Mouse (Mus musculus) midbrain, embryonic 13.5 days (tissue): Measurements from ENCODE around the gene Bmpr1a. TPM values are rescaled to one million over a fixed set of nuclear protein-coding genes. Genes with fewer than 3 reads are reported as not detected.

ENCODE experiments used
- ATAC-seq: fragments of 200-750 bp; cut with Nextera tagmentation; 2 replicates; pipeline ENCODE4 v1.8.0; 2017; ENCODE audit warnings: mild to moderate bottlenecking, moderate TSS enrichment, moderate library complexity
- H3K27ac ChIP-seq: fragments of 300-500 bp; sonication (generic); 2 replicates; pipeline ENCODE4 v1.5.1; 2015; ENCODE audit warnings: inconsistent platforms, mild to moderate bottlenecking, moderate library complexity
- H3K27me3 ChIP-seq: fragments of 300-500 bp; sonication (generic); 2 replicates; pipeline ENCODE4 v1.6.1; 2015; ENCODE audit warnings: mild to moderate bottlenecking, inconsistent platforms
- H3K36me3 ChIP-seq: fragments of 300-500 bp; sonication (generic); 2 replicates; pipeline ENCODE4 v1.6.1; 2015; ENCODE audit warnings: mild to moderate bottlenecking, inconsistent platforms
- H3K4me1 ChIP-seq: fragments of 300-500 bp; sonication (generic); replicated peaks from 2 replicates; pipeline ENCODE4 v1.6.1; 2015; ENCODE audit warnings: inconsistent platforms
- H3K4me2 ChIP-seq: fragments of 300-500 bp; sonication (generic); replicated peaks from 2 replicates; pipeline ENCODE4 v1.6.1; 2015; ENCODE audit warnings: moderate library complexity, mild to moderate bottlenecking, inconsistent platforms
- H3K4me3 ChIP-seq: fragments of 300-500 bp; sonication (generic); replicated peaks from 2 replicates; pipeline ENCODE4 v1.5.1; 2015; ENCODE audit warnings: mild to moderate bottlenecking, inconsistent platforms
- H3K9ac ChIP-seq: fragments of 300-500 bp; sonication (generic); replicated peaks from 2 replicates; pipeline ENCODE4 v1.6.1; 2015; ENCODE audit warnings: mild to moderate bottlenecking, inconsistent platforms
- H3K9me3 ChIP-seq: fragments of 300-500 bp; sonication (generic); 2 replicates; pipeline ENCODE4 v1.6.1; 2016; ENCODE audit warnings: mild to moderate bottlenecking, inconsistent platforms
- WGBS: fragments of 180-500 bp; shearing (Covaris S2); methylation state at CpG from one replicate; pipeline ENCODE4 v1.1.7; 2015; 5-methylcytosine and 5-hydroxymethylcytosine counted together
- polyA plus RNA-seq: library from polyadenylated mRNA; unstranded; fragments of >200 nt; fragmentation: Nextera tagmentation; extraction: Ambion mirVana; gene quantifications from 2 replicates; pipeline ENCODE4 v1.2.1, GENCODE M21; 2015

Bmpr1a gene
- polyA plus RNA-seq, 1 experiment from 2014 or later: 21.4 TPM

DNA sequence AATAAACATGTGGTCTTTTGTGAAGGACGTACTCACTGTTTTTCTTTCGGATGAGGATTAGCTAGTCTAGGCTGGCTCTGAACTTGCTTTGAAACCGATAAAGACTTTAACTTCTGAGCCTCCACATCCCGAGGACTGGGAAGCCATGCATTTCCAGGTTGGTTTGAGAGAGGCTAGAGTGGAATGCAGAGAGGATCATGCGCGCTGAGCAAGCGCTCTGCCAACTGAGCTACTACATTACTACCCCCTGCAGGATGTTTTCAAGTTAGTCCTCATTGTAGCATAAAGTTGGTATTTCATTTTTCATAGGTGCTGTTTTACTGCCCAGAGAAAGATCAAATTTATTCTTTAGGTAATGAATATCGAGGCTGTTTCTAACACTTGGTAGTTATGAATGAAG is 17.0 kb downstream of the Bmpr1a start:
- 49% methylated on average over 8 of the region's 8 CpGs for WGBS
- Histone ChIP-seq H3K9ac (no peak overlapping the region), H3K4me2 (no peak overlapping the region), H3K27ac (no peak overlapping the region), H3K4me3 (no peak overlapping the region), H3K9me3 (no peaks in the 10 kb centered on the region), H3K4me1 (peaks cover 28% of the 10 kb centered on the region), H3K27me3 (no peaks in the 10 kb centered on the region), H3K36me3 (no peaks in the 10 kb centered on the region)
- ATAC-seq: no peak

DNA sequence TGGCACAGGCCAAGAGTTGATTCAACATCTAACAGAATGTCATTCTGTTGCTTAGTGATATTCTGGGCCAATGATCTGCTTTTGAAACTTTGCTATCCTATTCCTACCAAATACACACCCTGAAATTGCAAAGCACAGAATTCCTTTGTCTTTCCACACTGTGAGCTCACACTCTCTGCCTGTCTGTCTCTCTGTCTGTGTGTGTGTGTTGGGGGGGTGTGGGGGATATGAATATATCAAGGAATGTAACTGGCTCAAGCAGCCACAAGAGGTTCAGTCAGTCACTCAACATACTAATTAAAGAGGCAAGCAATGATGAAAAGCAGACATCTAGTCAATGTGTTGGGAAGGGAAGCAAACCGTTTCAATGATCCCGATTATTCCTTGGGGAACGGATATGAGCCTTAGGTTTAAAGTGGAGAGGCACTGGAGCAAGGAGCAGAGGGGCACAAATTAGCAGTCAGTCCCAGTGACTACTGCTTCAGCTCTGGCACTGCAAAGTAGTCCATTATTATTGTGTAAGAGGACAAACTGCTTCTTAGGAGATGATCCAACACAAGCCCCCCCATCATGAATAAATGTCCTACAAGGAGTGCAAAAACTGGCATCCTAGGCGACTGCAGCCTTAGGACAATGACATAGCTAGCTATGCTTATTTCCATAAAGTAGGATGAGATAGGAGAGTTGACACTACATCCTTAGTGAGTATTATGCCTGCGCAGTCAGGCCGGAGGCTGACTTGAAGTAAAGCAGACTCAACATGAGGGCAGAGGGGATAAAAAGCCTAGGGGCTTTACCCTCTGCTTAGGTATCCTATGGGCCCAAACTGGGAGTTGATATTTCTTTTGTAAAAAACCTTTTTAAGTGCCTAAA is 19.4 kb downstream of the Bmpr1a start:
- no peak overlapping the region for H3K4me2 ChIP-seq
- 47% methylated on average over 6 of the region's 6 CpGs for WGBS

GRCm38 (mm10) chr14:34471591-34471990 is 31.6 kb downstream of the Bmpr1a start:
- no peaks in the 10 kb centered on the region for H3K36me3 ChIP-seq
- no peak for ATAC-seq
- no peaks in the 10 kb centered on the region for H3K9me3 ChIP-seq
- H3K4me1 ChIP-seq: 0 out of 2 replicates have a peak, but pooled peaks cover 3% of the 10 kb centered on the region
- H3K4me3 ChIP-seq: no peak overlapping the region
- H3K27ac ChIP-seq: no peak overlapping the region
- H3K27me3 ChIP-seq: no peaks in the 10 kb centered on the region
- no peak overlapping the region for H3K9ac ChIP-seq
- H3K4me2 ChIP-seq: no peak overlapping the region

More for the DNA sequence above, 19.4 kb downstream of the Bmpr1a start:
- Histone ChIP-seq H3K9ac (no peak overlapping the region), H3K27ac (peak overlapping the region; percentile 56), H3K4me1 (peaks cover 17% of the 10 kb centered on the region), H3K27me3 (no peaks in the 10 kb centered on the region), H3K36me3 (no peaks in the 10 kb centered on the region), H3K4me3 (no peak overlapping the region), H3K9me3 (no peaks in the 10 kb centered on the region)
- ATAC-seq: peak; percentile 77

- WGBS: 68% methylated on average over 3 of the region's 3 CpGs
- ATAC-seq: no peak
- no peak overlapping the region for H3K9ac ChIP-seq
Observed at GRCm38 (mm10) chr14:34466291-34466690, 36.9 kb downstream of the Bmpr1a start.

DNA sequence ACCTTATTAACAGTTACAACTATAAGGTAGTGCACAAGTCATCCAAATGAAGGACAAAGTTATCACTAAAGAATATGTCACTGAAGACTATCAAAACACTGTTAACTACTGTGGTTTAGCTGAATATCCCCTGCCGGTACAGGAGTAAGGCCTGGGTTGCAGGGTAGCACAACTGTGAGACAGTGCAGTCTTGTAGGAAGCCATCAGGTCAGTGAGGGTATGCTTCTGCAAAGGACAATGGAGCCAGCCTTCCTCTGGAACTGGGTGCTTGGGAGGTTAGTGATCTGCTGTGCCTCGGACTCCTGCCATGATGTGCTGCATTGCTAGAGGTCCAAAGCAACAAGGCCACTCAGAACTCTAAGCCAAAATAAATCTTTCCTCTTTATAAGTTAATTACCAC is 43.8 kb downstream of the Bmpr1a start:
- 87% methylated on average over 2 of the region's 2 CpGs for WGBS
- no peaks in the 10 kb centered on the region for H3K9me3 ChIP-seq
- H3K27ac ChIP-seq: 0 out of 2 replicates have a peak overlapping the region, but pooled peaks have one; percentile 19
- H3K4me1 ChIP-seq: peaks cover 8% of the 10 kb centered on the region
- 0 out of 2 replicates have a peak, but pooled peaks cover 4% of the 10 kb centered on the region for H3K36me3 ChIP-seq
- no peak overlapping the region for H3K4me2 ChIP-seq
- no peak overlapping the region for H3K9ac ChIP-seq
- H3K27me3 ChIP-seq: no peaks in the 10 kb centered on the region
- no peak overlapping the region for H3K4me3 ChIP-seq
- peak; percentile 45; the same call in 1 of the 2 replicates for ATAC-seq

More at GRCm38 (mm10) chr14:34466291-34466690, 36.9 kb downstream of the Bmpr1a start:
- Histone ChIP-seq H3K4me2 (no peak overlapping the region), H3K36me3 (no peaks in the 10 kb centered on the region), H3K27me3 (no peaks in the 10 kb centered on the region), H3K27ac (no peak overlapping the region), H3K9me3 (no peaks in the 10 kb centered on the region), H3K4me1 (0 out of 2 replicates have a peak, but pooled peaks cover under 1% of the 10 kb centered on the region), H3K4me3 (no peak overlapping the region)

DNA sequence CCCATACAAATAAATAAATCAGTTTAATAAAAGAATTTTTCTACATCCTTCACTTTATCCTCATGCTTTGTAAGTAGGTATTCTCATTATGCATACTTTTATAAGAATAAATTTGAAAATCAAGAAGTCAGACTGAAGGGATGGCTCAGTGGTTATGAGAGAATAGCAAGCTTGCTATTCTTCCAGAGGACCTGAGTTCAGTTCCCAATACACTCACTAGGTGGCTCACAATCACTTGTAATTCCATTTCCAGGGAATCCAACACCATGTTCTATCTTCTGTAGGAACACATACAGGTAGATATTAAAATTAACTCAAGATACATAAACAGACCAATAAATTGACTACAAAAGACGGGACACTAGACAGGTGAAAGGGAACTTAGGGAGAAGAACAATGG is 44.3 kb downstream of the Bmpr1a start:
- Histone ChIP-seq H3K4me3 (no peak overlapping the region), H3K27ac (no peak overlapping the region), H3K36me3 (0 out of 2 replicates have a peak, but pooled peaks cover 4% of the 10 kb centered on the region)

GRCm38 (mm10) chr14:34454282-34454681 is 48.9 kb downstream of the Bmpr1a start:
- H3K27me3 ChIP-seq: no peaks in the 10 kb centered on the region
- H3K9ac ChIP-seq: no peak overlapping the region
- H3K4me2 ChIP-seq: 0 out of 2 replicates have a peak overlapping the region, but pooled peaks have one; percentile 23
- H3K27ac ChIP-seq: peak overlapping the region; percentile 81
- H3K36me3 ChIP-seq: 0 out of 2 replicates have a peak, but pooled peaks cover 2% of the 10 kb centered on the region
- ATAC-seq: no peak
- H3K4me1 ChIP-seq: peaks cover 19% of the 10 kb centered on the region
- H3K4me3 ChIP-seq: no peak overlapping the region
- WGBS: 39% methylated on average over 3 of the region's 3 CpGs
- H3K9me3 ChIP-seq: no peaks in the 10 kb centered on the region

More for the DNA sequence above, 44.3 kb downstream of the Bmpr1a start:
- H3K4me1 ChIP-seq: peaks cover 13% of the 10 kb centered on the region
- H3K4me2 ChIP-seq: no peak overlapping the region
- no peak overlapping the region for H3K9ac ChIP-seq
- 73% methylated on average over 1 of the region's 1 CpGs for WGBS
- peak; percentile 69 for ATAC-seq
- H3K27me3 ChIP-seq: no peaks in the 10 kb centered on the region
- no peaks in the 10 kb centered on the region for H3K9me3 ChIP-seq

- Histone ChIP-seq H3K9ac (0 out of 2 replicates have a peak overlapping the region, but pooled peaks have one; percentile 6), H3K4me1 (peaks cover 19% of the 10 kb centered on the region), H3K9me3 (no peaks in the 10 kb centered on the region), H3K27ac (peak overlapping the region; percentile 81), H3K36me3 (0 out of 2 replicates have a peak, but pooled peaks cover 2% of the 10 kb centered on the region), H3K4me2 (peak overlapping the region; percentile 23; the same call in 1 of the 2 replicates), H3K27me3 (no peaks in the 10 kb centered on the region), H3K4me3 (no peak overlapping the region)
- ATAC-seq: peak; percentile 78
- 4% methylated on average over 6 of the region's 6 CpGs for WGBS
Observed at GRCm38 (mm10) chr14:34453648-34454047, 49.5 kb downstream of the Bmpr1a start.

GRCm38 (mm10) chr14:34451872-34452271 is 51.3 kb downstream of the Bmpr1a start:
- H3K9me3 ChIP-seq: no peaks in the 10 kb centered on the region
- H3K4me1 ChIP-seq: peaks cover 19% of the 10 kb centered on the region
- peaks cover 6% of the 10 kb centered on the region for H3K36me3 ChIP-seq
- no peak overlapping the region for H3K4me3 ChIP-seq
- H3K4me2 ChIP-seq: no peak overlapping the region
- H3K27ac ChIP-seq: no peak overlapping the region
- H3K27me3 ChIP-seq: no peaks in the 10 kb centered on the region
- ATAC-seq: no peak
- H3K9ac ChIP-seq: no peak overlapping the region

DNA sequence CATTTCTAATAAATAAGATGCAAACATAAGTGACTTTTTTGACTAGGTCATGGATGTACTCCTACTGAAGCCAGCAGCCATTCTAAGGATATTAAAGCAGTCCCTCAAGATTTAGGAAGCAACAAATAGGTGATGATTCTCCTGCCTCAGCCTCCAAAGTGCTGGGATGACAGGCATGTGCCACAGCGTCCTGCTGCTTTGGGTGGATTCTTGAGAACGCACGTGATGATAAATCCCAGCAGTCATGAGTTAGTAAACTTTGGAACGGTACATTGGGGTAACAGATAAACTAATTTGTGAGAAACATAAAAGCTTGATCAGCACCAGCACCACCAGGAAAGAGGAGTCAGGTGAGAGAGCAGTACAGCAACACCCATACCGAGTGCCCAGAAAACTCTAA is 52.7 kb downstream of the Bmpr1a start:
- ATAC-seq: no peak
- no peak overlapping the region for H3K27ac ChIP-seq

DNA sequence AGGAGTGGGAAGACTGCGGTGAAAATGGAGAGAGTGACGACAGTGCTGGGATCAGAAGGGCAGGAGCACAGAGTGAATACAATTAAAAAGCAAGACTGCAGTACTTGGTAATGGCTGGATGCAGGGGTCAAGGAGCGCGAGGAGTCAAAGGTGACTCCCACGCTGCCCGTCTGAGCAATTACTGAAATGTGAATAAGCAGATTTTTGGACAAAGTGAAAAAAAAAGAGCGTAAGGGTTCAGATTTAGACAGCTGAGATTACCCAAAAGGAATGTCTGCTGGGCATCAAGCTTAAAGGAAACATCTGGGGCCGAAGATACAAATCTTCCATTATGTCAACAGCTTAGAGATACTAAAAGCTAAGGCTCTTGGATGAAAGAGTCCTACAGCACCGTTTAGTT is 53.3 kb downstream of the Bmpr1a start:
- 56% methylated on average over 9 of the region's 9 CpGs for WGBS

More for the DNA sequence above, 52.7 kb downstream of the Bmpr1a start:
- no peak overlapping the region for H3K9ac ChIP-seq
- H3K4me3 ChIP-seq: no peak overlapping the region
- H3K9me3 ChIP-seq: no peaks in the 10 kb centered on the region
- H3K27me3 ChIP-seq: no peaks in the 10 kb centered on the region
- H3K4me1 ChIP-seq: peaks cover 19% of the 10 kb centered on the region
- H3K4me2 ChIP-seq: no peak overlapping the region
- peaks cover 16% of the 10 kb centered on the region for H3K36me3 ChIP-seq
- 93% methylated on average over 5 of the region's 5 CpGs for WGBS

DNA sequence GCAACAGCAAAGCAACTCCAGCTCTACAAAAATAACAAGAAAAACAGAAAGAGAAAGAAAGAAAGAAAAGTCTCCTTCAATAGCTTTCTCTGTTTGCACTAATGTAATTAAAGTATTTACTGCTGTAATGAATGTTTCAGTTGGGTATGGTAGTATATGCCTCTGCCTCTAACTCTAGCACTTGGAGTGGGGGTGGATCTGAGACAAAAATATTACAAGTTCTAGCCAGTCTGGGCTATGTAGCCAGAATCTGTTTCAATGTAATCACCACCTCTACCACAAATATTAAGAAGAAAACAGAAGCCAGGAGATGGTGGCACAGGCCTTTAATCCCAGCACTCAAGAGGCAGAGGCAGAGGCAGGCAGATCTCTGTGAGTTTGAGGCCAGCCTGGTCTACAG is 54.7 kb downstream of the Bmpr1a start:
- Histone ChIP-seq H3K4me3 (no peak overlapping the region), H3K4me2 (no peak overlapping the region), H3K9ac (no peak overlapping the region), H3K9me3 (no peaks in the 10 kb centered on the region), H3K36me3 (peaks cover 16% of the 10 kb centered on the region), H3K27ac (no peak overlapping the region), H3K4me1 (peaks cover 4% of the 10 kb centered on the region), H3K27me3 (no peaks in the 10 kb centered on the region)
- no peak for ATAC-seq

More for the DNA sequence above, 53.3 kb downstream of the Bmpr1a start:
- no peaks in the 10 kb centered on the region for H3K9me3 ChIP-seq
- ATAC-seq: no peak
- H3K27ac ChIP-seq: no peak overlapping the region
- no peak overlapping the region for H3K4me3 ChIP-seq
- H3K9ac ChIP-seq: no peak overlapping the region
- peaks cover 16% of the 10 kb centered on the region for H3K36me3 ChIP-seq
- H3K4me2 ChIP-seq: no peak overlapping the region
- H3K4me1 ChIP-seq: peaks cover 18% of the 10 kb centered on the region
- H3K27me3 ChIP-seq: no peaks in the 10 kb centered on the region
